Mouse (Mus musculus): ENCODE measurements around the gene Optn.
A peak's percentile ranks its signal among the peaks of the same experiment; 100 is the strongest.

The Optn gene

DNA sequence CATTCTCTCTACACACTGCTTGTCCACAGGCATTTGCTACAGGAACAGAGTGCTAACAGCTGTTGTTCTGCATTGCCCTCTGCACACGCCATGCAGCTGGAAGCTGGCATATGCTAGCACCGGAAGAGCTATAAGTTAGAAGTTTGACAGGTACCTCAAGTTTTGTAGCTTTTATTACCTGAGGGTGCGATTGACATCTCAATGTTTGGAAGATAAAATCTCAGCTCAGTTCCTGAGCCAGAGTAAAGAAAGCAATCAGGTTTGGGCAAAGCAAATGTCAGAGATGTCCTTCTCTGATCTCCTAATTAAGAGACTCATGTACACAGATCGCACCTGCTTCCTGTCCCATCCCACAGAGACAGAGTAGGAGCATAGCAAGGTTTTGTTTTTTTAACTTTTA, 77.1 kb downstream of the Optn start:
- DNase-seq (ENCODE audit: low read depth, low spot score): no peak

GRCm38 (mm10) chr2:4985000-4985399, 78.9 kb downstream of the Optn start:
- DNase-seq (ENCODE audit: low read depth, low spot score): peak; percentile 76

DNA sequence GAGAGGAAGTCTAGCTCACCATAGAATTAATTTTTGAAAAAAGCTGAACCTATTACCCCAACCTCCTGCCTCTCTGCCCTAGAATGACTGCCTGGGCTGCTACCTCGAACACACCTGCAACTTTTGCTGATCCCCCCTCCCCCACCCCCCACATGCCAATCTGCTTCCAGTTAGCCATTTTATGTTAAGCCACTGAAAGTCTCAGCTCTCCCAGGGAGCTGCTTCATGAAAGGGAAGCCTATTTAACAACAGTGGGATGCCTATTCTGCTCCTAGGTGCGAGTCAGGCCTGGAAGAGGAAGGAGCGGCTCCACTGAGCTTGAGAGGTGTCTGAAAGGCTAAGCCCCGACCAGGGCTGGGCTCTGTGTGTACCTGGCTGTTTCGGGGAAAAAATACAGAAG, 79.9 kb downstream of the Optn start:
- DNase-seq (ENCODE audit: low read depth, low spot score): peak; percentile 54

DNA sequence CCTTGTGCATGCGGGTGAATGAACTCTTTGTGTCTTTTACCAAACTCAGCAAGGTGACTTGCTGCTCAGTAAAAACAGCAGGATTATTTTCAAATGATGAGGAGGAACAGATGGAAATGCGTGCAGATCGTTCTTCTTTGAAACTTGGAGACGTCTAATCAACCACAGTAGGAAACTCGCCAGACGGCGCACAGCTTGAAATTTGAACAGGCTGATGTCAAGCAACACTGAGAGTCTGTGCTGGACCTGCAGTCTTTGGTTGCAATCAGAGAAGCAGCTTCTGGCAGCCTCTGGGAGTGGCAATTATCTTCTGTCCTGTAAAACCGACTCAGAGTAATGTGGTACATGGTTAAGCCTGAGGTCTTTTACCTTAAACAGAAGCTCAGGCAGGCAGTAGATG, 85.8 kb downstream of the Optn start:
- peak; percentile 53 for DNase-seq (ENCODE audit: low read depth, low spot score)

DNA sequence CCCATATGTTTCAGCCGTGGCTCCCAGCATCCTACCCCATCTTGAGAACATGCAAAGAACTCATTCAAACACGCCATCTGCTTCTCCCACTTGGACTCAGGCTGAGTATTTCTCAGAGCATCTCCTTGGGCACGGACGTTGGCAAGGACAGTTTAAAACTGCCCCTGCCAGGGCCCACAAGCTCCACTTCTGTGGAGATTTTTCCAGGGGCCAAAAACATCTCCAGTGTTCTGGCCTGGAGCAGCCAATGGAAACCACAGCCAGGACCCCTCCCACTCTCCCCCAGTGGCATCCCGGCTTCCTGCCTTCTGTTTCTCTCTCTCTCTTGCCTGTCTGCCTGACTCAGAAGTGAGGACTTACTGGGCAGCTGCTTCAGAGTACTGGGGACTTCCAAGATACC, 88.0 kb downstream of the Optn start, which contains the start of gene Ucma:
Gene Ucma, plus strand, starts transcription at position 316 of the 400 bp plus-strand sequence.
- no peak for DNase-seq (ENCODE audit: low read depth, low spot score)

Data from ZHBTc4 (cell line).